Mouse (Mus musculus): ENCODE measurements around the gene Ttll8.

Gene Ttll8

DNA sequence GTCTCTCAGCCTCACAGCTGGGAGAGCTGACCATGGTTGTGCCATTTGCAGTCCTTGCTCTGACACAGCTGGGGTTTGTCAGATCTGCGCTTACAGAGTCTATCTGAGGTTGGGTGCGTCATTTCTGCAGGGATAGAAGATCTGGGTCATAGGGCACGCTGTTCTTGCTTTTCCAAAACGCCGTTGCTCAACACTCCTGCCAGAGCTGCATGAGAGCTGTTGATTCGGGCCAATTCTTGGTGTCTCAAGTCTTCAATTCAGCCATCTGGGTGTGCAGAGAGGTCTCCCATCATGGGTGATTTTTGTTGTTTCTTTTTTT is 32.3 kb downstream of the Ttll8 start:
- in situ Hi-C loops (cut with MboI, MseI): loop anchor here (5.0 kb wide), 1 partner anchor 95 kb away; no protein-coding TSS in a partner anchor

DNA sequence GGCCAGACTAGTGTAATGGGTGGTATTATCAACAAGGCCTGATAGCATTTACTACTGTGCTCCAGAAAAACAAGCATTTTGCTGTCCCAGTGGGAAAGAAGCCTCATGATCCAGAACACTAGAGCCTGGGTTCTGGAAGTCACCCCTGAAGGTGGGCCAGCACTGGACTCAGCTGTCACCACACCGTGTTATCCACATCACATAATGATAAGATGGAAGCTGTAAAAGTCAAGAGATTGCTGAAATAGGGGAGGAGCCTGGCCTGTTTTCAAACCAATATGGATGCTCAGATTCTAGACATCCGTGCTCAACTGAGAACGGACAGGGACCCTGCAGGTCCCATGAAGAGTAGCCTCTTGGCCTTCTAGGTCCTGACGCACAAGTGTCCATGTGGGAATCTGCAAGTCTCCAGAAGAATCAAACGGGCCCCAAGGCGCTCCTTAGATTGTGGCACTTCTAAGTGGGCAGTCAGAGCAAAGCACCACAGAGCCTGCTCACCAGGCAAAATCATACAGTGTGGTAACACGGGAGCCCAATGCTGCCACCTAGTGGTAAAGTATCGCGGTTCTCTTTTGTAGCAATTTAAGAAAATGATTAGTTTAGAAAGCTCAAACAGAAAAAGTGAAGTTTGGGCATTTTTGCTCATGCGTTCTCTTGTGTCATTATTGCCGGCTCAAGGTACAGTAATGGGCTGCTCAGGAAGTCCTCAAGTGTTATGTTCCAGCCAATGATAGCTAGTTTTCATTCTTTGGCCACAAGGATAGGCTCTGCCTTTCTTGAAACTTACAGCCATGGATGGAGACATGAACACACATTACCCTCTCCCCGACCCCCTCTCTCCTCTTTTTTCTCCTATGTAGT is 32.9 kb downstream of the Ttll8 start:
- in situ Hi-C loops (cut with MboI, MseI): loop anchor here (5.0 kb wide), 1 partner anchor 94 kb away; no protein-coding TSS in a partner anchor

DNA sequence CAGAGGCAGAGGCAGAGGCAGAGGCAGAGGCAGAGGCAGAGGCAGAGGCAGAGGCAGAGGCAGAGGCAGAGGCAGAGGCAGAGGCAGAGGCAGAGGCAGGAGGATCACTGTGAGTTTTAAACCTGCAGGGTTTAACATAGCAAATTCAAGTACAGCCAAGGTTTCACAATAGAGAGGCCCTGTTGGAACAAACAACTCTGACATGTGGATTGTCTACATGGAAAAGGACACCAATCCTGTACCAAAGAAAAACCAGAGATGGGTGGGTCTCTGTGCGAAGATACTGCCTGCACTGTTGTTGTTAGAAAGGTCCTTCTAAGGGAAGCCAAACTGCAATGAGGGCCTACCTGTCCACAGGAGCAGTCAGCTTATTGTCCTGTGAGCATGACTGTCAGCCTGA is 34.2 kb downstream of the Ttll8 start:
- in situ Hi-C loops (cut with MboI, MseI): loop anchor here (5.0 kb wide), 1 partner anchor 93 kb away; no protein-coding TSS in a partner anchor

DNA sequence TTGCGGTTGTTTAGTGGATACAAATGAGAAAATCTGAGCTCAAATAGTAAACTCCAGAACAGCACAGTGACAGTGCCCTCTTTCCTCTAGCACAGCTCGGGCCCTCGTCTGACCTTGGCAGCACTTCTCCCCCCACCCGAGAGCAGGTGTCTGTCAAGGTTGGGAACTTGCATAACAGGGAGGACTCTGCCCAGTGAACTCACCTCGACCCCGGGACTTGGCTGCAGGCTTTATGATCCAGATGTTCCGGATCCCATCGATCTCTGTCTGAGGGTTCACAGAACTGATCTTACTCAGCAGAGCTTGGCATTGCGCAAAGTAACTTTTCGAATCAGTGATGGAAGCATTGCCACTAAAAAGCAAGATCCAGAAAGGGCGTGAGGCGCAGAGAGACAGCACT is 34.9 kb downstream of the Ttll8 start:
- in situ Hi-C loops (cut with MboI, MseI): no loop called here

DNA sequence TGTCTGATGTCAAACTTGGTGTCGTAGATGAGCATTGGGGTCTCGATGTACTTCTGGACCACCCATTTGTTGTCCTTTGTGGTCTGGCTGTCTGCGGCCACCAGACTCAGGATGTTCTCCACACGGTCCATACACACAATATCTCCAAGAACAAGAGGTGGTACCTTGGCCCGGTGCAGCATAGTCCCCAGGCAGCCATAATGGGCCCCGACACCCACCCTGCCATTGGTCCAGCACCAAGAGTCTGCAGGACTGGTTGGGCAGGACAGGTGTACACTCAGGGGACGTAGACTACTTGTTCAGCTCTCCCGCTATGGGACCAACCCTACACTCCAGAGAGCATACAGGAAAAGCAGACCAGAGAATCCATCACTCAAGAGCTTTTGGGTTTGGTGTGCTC is 37.1 kb downstream of the Ttll8 start:
- in situ Hi-C loops (cut with MboI, MseI): no loop called here

DNA sequence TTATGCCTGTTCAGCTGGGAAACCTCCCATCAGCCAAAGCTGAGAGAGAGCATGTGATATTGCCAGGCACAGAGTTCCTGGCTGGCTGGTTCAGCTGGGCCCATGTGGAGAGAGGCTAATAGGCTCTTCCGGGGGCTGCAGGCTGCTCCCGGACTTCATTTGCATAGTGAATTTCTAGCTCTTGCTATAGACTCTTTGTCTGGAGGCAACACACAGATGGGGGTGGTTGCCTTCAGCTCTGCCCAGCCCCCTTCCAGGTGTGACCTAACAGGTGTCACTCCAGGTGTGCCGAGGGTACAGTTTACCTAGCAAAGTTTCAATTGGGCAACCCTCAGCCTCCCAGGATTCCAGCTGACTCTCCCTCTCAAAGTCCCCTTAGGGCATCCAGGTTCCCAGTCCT is 37.9 kb downstream of the Ttll8 start:
- in situ Hi-C loops (cut with MboI, MseI): no loop called here

DNA sequence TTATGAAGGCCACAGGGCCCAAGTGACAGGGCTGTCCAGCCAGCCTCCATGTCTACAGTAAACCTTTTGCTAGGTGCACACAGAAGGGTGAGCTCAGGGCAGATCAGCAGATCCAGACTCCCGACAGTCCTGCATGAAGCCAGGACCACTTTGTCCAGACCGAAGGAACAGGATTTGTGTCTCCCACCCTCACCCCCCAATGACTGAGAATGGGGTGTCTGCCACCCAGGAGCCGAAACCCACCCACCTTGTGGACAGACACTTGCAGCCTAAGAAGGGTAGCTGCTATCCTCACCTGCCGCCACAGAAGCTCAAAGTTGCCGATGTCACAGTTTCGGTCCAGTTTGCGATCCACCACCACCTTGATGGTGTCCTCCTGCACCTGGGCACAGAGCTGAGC is 39.2 kb downstream of the Ttll8 start:
- in situ Hi-C loops (cut with MboI, MseI): no loop called here

DNA sequence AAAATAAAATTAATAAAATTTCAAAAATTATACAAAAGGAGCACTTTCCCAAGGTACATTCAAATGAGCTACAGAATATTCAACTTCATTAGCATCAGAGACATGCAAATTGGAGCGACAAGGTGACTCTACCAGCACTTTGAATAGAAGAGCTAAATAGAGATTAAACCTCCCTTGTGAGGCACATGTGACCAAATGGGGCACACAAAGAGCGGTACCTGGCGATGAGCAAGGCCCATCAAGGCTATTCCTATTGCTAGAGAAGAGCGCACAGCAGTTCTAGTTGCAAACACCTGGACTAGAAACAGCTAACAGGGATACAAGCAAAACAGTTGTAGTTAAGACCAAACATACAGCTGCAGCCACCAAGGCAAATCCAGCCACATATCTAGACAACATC is 47.9 kb downstream of the Ttll8 start:
- in situ Hi-C loops (cut with MboI, MseI): no loop called here

DNA sequence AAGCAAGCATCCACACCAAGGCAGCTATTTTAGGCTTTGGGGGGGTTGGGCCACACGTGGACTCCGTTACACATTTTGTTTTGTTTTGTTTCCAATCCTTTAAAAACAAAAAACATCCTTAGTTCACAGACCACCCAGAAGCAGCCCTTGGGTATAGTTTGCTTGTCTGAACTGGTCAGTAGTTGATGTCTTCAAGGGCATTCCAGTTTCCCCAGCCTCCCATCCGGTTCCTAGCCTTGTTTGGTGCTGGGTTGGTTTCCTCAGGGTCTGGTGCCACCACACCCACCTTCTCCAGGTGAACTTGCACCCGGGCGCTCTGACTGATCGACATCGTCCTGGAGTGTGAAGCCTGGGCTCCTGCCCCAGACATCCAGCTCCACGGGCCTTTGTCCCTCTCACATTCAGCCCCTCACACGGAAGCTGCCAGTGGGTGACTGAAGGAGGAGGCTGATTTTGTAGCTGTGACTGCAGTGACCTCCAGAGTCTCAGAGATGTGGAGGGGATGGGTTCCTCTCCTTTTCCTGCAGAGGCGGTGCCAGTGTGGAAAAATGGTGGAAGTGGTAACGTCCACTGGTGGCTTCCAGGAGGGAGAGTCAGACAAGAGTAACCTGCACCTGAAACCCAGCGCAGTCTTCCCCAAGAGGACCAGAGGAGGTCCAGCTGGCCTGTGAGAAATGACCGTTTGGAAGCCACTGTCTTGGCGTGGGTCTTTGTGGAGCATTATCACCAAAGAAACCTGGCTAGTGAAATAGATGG is 50.0 kb downstream of the Ttll8 start:
- in situ Hi-C loops (cut with MboI, MseI): no loop called here

DNA sequence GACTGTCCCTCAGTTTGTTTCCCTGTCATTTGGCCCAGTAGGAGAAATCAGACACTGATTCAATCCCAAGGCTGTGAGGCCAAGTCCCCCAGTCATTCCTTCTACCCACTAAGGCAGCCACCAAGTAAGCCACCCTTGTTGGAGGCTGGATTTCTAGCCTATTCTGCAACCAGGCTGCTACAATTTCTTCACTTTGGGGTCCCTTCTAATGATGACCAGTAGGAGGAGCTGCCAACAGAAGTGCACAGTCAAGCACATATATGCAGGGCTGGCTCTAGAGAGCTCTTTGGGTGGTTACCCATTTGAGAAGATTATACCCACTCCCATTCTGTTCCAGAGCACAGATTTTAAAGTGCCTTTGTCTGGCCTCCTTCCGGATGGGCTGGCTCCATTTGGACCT is 51.1 kb downstream of the Ttll8 start:
- in situ Hi-C loops (cut with MboI, MseI): no loop called here

DNA sequence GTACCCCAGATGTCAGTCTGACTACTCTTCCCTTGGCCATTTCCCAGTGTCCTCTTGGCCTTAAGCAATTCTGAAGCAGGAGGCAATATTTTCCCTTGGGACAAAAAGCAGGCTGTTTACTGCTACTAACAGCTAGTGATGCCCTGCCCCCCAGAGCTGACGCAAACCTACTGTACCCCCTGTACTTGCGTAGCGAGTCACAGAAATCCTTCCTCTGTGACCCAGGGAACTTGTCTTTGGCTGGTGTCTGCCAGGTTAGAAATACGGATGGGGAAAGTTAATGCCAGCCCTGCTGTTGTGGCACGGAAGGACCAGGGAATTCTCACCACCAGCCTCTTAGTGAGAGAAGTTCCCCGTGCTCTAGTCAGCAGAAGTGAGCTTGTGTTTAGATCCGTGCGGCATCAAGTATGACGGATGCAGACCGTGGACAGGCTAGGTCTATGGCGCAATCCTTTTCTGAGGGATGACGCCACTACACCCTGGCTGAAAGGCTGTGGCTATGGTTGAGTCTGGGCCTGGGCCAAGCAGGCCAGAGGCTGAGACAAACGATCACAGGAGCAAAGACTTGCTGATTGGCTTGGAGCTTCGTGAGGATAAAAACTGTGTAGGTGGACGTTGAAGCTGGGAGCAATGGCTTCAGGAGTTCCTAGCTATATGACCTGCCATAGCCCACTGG is 51.9 kb downstream of the Ttll8 start:
- in situ Hi-C loops (cut with MboI, MseI): no loop called here

DNA sequence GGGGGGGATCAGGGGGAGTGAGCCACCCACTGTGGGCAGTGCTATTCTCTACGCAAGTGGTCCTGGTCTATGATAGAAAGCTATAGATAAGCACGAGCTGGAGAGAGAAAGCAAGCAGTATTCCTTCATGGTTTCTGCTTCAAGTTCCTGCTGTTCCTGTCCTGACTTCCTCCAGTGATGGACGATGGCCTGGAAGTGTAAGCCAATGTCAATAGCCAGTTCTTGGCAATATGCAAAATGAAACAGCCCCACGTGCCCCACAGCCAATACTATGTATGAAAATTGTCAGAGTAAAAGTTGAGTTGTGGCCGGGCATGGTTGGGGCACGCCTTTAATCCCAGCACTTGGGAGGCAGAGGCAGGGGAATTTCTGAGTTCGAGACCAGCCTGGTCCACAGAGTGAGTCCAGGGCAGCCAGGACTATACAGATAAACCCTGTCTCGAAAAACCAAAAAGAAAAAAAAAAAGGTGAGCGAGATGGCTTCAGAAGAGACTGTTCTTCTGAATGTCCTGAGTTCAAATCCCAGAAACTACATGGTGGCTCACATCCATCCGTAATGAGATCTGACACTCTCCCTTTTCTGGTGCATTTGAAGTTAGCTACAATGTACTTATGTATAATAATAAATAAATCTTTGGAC is 57.8 kb downstream of the Ttll8 start:
- in situ Hi-C loops (cut with MboI, MseI): no loop called here

DNA sequence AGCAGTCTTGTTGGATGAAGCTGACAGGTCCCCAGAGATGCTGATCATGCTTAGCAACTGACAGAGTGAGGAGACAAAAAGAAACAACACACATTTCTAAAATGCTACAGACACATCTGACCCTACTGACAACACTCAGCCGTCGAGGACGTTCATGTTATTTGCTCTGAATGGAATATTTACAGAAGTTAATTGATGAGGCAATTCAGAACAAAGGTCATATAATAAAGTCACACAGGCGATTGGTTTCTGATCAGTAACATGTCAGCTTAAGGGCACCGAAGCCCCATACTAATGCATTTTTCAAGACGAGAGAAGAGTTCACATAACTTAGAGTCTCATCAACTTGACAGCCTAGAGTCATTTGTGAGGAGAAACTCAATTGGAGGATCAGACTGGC is 58.3 kb downstream of the Ttll8 start:
- in situ Hi-C loops (cut with MboI, MseI): no loop called here

DNA sequence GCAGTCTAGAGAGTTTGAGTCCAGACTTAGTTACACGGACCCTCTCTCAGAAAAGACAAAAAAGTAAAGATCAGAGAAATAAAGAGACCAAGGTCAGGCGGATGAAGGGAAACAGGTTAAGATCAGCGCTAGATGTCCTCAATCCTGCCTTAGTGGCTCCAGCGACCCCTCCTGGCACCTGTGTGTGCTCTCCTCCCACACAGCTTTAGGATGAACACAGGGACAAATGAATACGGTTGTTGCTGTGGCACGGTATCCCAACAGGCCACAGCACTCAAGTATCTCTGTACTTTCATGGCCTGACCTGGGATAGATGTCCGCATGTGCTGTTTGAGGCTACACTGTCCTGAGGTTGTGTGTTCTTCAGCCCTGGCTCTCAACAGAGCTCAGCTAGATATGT is 59.1 kb downstream of the Ttll8 start:
- in situ Hi-C loops (cut with MboI, MseI): no loop called here

DNA sequence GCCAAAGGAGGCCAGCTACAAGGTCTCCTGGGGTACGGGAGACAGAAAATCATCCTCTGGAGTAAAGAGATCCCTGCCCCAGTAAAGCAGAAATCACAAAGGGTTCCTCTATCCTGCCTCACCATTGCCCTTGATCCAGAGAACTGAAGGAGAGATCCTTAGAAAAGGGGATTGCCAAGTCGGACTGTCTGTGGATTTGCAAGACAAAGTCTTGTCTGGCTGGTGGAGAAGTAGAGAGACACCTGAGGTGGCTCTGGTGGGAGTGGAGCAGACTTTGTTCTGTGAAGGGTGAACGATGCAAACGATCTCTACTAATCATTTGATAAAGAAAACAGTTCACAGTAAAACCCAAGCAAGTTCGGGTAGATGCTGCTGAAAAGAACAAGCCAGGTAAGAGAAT is 61.3 kb downstream of the Ttll8 start:
- in situ Hi-C loops (cut with MboI, MseI): no loop called here

DNA sequence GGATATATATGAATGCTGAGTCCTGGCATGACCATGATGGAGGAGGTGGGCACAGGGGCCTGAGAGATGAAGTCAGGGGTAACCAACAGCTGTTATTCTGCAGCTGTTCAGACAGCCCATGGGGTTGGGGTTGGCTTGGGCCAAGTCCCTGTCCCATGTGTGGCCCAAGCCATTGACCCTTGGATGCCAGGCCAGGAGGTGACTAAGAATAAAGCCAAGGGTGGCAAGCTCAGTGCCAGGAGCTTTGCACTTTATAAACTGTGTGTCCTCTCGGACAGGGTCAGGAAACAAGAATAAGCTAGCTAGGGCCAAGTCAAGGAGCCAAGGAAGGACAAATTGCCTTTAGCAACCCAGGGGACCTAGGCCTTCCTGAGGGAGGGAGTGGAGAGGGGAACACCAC is 62.0 kb downstream of the Ttll8 start:
- in situ Hi-C loops (cut with MboI, MseI): no loop called here

DNA sequence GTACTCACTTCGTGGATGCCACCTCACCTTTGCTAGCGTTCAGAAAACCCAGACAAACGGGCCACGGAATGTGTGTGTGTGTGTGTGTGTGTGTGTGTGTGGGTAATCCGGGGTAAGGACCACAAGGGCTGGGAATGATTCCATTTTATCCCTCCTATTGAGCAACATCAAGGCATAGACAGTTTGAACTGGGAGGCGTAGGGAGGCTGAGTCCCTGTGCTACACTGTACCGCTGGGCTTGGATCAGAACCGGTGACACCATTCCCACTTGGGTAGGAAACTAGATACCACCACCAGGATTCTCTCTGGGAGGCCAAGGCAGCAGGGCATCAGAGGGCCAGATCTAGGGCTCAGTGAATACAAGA is 62.6 kb downstream of the Ttll8 start:
- in situ Hi-C loops (cut with MboI, MseI): no loop called here

DNA sequence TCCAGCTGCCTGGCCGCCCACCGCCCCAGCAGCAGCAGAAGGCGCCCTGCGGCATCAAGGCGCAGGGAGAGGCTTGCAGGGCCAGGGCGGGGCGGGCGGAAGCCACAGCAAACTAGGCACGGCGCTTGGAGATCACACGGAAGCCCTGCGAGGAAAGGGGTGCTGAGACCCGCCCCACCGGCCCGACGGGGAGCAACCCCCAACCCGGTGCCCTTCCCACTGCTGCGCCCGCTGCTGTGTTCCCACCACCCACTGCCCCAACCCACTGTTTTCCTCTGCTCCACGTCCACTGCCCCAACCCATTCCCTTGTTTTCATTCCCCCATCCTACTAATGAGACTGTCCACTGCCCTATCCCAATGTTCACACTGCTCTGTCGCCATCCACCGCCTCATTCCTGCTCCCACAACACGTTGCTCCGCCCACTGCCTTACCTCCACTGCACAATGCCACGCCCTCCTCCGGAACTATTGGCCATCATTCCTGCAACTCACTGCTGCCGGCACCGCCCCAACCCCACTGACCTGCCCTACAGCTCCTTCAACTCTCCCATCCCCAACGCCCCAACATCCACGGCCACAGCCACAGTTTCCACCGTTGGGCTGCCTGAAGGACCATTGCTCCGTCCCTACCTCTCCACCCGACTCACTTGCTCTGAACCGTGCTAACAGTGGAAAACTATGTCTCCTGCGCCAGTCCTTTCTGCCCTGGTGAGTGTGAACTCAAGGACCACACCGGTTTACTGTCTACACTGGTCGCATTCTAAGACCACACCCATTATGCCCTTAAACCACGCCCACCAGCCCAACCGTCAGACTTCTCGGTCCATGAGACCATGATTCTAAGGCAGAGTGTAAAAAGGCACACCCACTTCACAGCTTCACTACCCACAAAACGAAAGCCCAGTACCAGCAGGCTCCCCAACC is 63.2 kb downstream of the Ttll8 start:
- in situ Hi-C loops (cut with MboI, MseI): no loop called here

DNA sequence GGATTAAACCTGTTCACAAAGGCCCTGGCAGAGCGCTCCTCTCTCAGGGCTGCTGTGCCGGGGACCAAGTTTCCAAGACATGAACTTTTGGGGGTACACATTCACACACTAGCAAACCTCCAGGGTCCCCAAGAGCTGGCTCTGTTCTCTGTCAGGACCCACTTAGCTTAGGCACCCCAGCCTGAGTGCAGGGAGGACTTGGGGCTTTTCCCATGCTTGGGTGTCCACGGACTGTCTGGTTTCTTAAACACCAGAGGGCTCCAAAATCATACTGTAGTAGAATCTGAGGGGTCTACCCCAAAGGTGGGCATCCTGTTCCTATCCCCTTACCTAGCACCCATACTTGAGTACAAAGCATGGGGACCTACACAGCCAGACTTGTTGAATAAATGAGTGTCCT is 64.2 kb downstream of the Ttll8 start:
- in situ Hi-C loops (cut with MboI, MseI): no loop called here

DNA sequence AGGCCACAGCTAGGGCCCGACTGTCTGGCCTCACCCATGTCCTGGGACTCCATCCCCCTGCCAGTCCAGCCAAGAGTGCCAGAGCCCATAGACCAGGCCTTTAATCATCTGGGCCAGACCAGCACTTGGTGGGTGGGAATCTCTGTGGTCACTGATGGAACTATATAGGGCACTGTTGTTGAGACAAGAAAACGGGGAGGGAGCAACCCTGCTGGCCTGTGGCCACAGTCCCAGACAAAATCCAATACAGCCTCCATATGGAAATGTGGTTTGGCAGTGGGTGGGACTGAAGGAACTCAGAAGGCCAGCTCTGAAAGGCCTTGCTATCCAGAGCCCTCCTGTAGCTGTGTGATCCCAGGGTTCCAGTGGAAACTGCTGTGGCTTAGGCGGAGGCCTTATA is 65.2 kb downstream of the Ttll8 start:
- in situ Hi-C loops (cut with MboI, MseI): no loop called here

DNA sequence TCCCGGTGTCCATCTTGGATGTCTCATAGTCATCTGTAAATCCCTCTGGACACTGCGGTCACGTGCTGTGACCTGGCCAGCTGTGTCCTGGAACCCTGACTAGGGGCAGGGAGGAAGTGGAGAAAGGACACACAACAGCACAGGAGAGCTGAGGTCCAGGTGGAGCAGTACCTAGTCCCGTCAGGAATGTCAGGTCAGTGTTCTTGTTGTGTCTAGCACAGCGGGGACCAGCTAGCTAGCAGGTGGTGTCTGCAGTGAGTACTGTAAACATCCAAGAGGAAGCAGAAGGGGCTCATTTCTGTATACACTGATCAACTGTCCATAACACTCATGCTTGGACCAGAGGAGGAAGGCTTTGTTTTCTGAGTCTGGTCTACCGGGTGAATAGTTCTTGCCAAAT is 68.8 kb downstream of the Ttll8 start:
- in situ Hi-C loops (cut with MboI, MseI): no loop called here
